Mouse (Mus musculus) heart, embryonic 16.5 days (tissue): Measurements from ENCODE around the gene Mier1. TPM values are rescaled to one million over a fixed set of nuclear protein-coding genes. Genes with fewer than 3 reads are reported as not detected.
A peak's percentile ranks its signal among the peaks of the same experiment; 100 is the strongest.
"Not testable (repeated sequence)": the region's sequence is repeated elsewhere in the genome, so short reads cannot be mapped to it uniquely, and the experiment has no call there.

ENCODE experiments used
- ATAC-seq: fragments of 200-750 bp; cut with Nextera tagmentation; replicated peaks from 2 replicates; pipeline ENCODE4 v1.8.0; 2017; ENCODE audit warnings: moderate number of reproducible peaks; ENCODE audit not compliant: insufficient read depth, low FRiP score; ENCODE audit errors: extremely low read depth
- H3K27ac ChIP-seq: fragments of 300-500 bp; sonication (generic); 2 replicates; pipeline ENCODE4 v1.5.1; 2014; ENCODE audit warnings: mild to moderate bottlenecking, low read length, control low read depth, moderate library complexity
- H3K27me3 ChIP-seq: fragments of 300-500 bp; sonication (generic); 2 replicates; pipeline ENCODE4 v1.6.1; 2014; ENCODE audit warnings: low read length, mixed read lengths; ENCODE audit not compliant: control insufficient read depth, insufficient read depth
- H3K36me3 ChIP-seq: fragments of 300-500 bp; sonication (generic); 2 replicates; pipeline ENCODE4 v1.6.1; 2014; ENCODE audit not compliant: control insufficient read depth, insufficient read depth
- H3K4me1 ChIP-seq: fragments of 300-500 bp; sonication (generic); 2 replicates; pipeline ENCODE4 v1.6.1; 2014; ENCODE audit warnings: low read length, mixed read lengths; ENCODE audit not compliant: control insufficient read depth, insufficient read depth
- H3K4me2 ChIP-seq: fragments of 300-500 bp; sonication (generic); 2 replicates; pipeline ENCODE4 v1.6.1; 2014; ENCODE audit warnings: low read depth, mild to moderate bottlenecking, control low read depth, low read length
- H3K4me3 ChIP-seq: fragments of 300-500 bp; sonication (generic); 2 replicates; pipeline ENCODE4 v1.5.1; 2014; ENCODE audit warnings: mild to moderate bottlenecking, control low read depth, low read length
- H3K9ac ChIP-seq: fragments of 300-500 bp; sonication (generic); 2 replicates; pipeline ENCODE4 v1.6.1; 2014; ENCODE audit warnings: low read length, control low read depth
- H3K9me3 ChIP-seq: fragments of 300-500 bp; sonication (generic); replicated peaks from 2 replicates; pipeline ENCODE4 v1.6.1; 2016; ENCODE audit warnings: low read length; ENCODE audit not compliant: control insufficient read depth
- WGBS: fragments of 180-500 bp; shearing (Covaris S2); extraction: QIAGEN DNeasy Blood & Tissue Kit; methylation state at CpG from one replicate; pipeline ENCODE4 v1.1.7; 2014; 5-methylcytosine and 5-hydroxymethylcytosine counted together
- polyA plus RNA-seq: library from polyadenylated mRNA; unstranded; fragments of >200 nt; fragmentation: Nextera tagmentation; extraction: Ambion mirVana; gene quantifications from 2 replicates; pipeline ENCODE4 v1.2.1, GENCODE M21; 2015

Gene Mier1
- polyA plus RNA-seq, 1 experiment from 2014 or later: 27.6 TPM

GRCm38 (mm10) chr4:103136946-103137345, 22.8 kb downstream of the Mier1 start:
- no peaks in the 10 kb centered on the region for H3K9me3 ChIP-seq
- H3K9ac ChIP-seq: no peak overlapping the region
- no peak overlapping the region for H3K4me3 ChIP-seq
- no peak overlapping the region for H3K27ac ChIP-seq
- WGBS: 29% methylated on average over 1 of the region's 1 CpGs
- H3K27me3 ChIP-seq: no peaks in the 10 kb centered on the region
- H3K36me3 ChIP-seq: peaks cover 21% of the 10 kb centered on the region
- ATAC-seq: no peak
- H3K4me2 ChIP-seq: no peak overlapping the region
- peaks cover 3% of the 10 kb centered on the region for H3K4me1 ChIP-seq

GRCm38 (mm10) chr4:103146339-103146738, 32.1 kb downstream of the Mier1 start:
- Histone ChIP-seq H3K9ac (no peak overlapping the region), H3K27me3 (no peaks in the 10 kb centered on the region), H3K4me2 (no peak overlapping the region), H3K36me3 (peaks cover 43% of the 10 kb centered on the region), H3K4me1 (no peaks in the 10 kb centered on the region), H3K4me3 (no peak overlapping the region), H3K9me3 (no peaks in the 10 kb centered on the region), H3K27ac (no peak overlapping the region)
- WGBS: 41% methylated on average over 5 of the region's 5 CpGs
- no peak for ATAC-seq

GRCm38 (mm10) chr4:103151946-103152345, 37.8 kb downstream of the Mier1 start:
- Histone ChIP-seq H3K4me2 (no peak overlapping the region), H3K9me3 (no peaks in the 10 kb centered on the region), H3K36me3 (peaks cover 49% of the 10 kb centered on the region), H3K9ac (no peak overlapping the region), H3K4me3 (no peak overlapping the region), H3K27ac (no peak overlapping the region), H3K27me3 (no peaks in the 10 kb centered on the region), H3K4me1 (no peaks in the 10 kb centered on the region)
- ATAC-seq: no peak
- 82% methylated on average over 5 of the region's 5 CpGs for WGBS

GRCm38 (mm10) chr4:103158781-103159180, 44.6 kb downstream of the Mier1 start:
- Histone ChIP-seq H3K4me2 (no peak overlapping the region), H3K9me3 (no peaks in the 10 kb centered on the region), H3K4me3 (no peak overlapping the region), H3K4me1 (no peaks in the 10 kb centered on the region), H3K27ac (no peak overlapping the region), H3K9ac (no peak overlapping the region), H3K27me3 (no peaks in the 10 kb centered on the region), H3K36me3 (peaks cover 49% of the 10 kb centered on the region)
- WGBS: 91% methylated on average over 4 of the region's 4 CpGs
- no peak for ATAC-seq

- 90% methylated on average over 1 of the region's 1 CpGs for WGBS
These were observed 52.0 kb downstream of the Mier1 start for GRCm38 (mm10) chr4:103166198-103166597.

GRCm38 (mm10) chr4:103171256-103171655, 57.1 kb downstream of the Mier1 start:
- Histone ChIP-seq H3K36me3 (peaks cover 13% of the 10 kb centered on the region), H3K27me3 (no peaks in the 10 kb centered on the region), H3K4me3 (no peak overlapping the region), H3K9me3 (no peaks in the 10 kb centered on the region), H3K4me2 (no peak overlapping the region), H3K27ac (no peak overlapping the region), H3K9ac (no peak overlapping the region), H3K4me1 (no peaks in the 10 kb centered on the region)
- whole genome bisulfite sequencing: 88% methylated on average over 3 of the region's 3 CpGs
- ATAC-seq: no peak

More at GRCm38 (mm10) chr4:103166198-103166597, 52.0 kb downstream of the Mier1 start:
- not testable (repeated sequence) for H3K27ac ChIP-seq, H3K4me3 ChIP-seq, H3K4me2 ChIP-seq, H3K4me1 ChIP-seq, H3K27me3 ChIP-seq, ATAC-seq, H3K9ac ChIP-seq, H3K9me3 ChIP-seq
- peaks cover 19% of the 10 kb centered on the region; the same call in 1 of the 2 replicates for H3K36me3 ChIP-seq

GRCm38 (mm10) chr4:103173507-103173906, 59.3 kb downstream of the Mier1 start:
- Histone ChIP-seq H3K36me3 (peaks cover 13% of the 10 kb centered on the region), H3K4me2 (no peak overlapping the region)

GRCm38 (mm10) chr4:103174001-103174400, 59.8 kb downstream of the Mier1 start:
- Histone ChIP-seq H3K9me3 (no peaks in the 10 kb centered on the region), H3K4me1 (peaks cover 13% of the 10 kb centered on the region), H3K27ac (no peak overlapping the region), H3K36me3 (peaks cover 13% of the 10 kb centered on the region), H3K27me3 (no peaks in the 10 kb centered on the region), H3K9ac (no peak overlapping the region), H3K4me3 (no peak overlapping the region), H3K4me2 (no peak overlapping the region)
- no peak for ATAC-seq
- WGBS: 91% methylated on average over 7 of the region's 7 CpGs

More at GRCm38 (mm10) chr4:103173507-103173906, 59.3 kb downstream of the Mier1 start:
- ATAC-seq: no peak
- H3K9me3 ChIP-seq: no peaks in the 10 kb centered on the region
- peaks cover 10% of the 10 kb centered on the region for H3K4me1 ChIP-seq
- WGBS: 86% methylated on average over 6 of the region's 6 CpGs
- no peak overlapping the region for H3K4me3 ChIP-seq
- H3K27me3 ChIP-seq: no peaks in the 10 kb centered on the region
- H3K9ac ChIP-seq: no peak overlapping the region
- H3K27ac ChIP-seq: no peak overlapping the region

GRCm38 (mm10) chr4:103177681-103178080, 63.5 kb downstream of the Mier1 start:
- no peak overlapping the region for H3K9ac ChIP-seq
- no peaks in the 10 kb centered on the region for H3K27me3 ChIP-seq
- no peak overlapping the region for H3K4me3 ChIP-seq
- WGBS: 79% methylated on average over 1 of the region's 1 CpGs
- peaks cover 4% of the 10 kb centered on the region for H3K36me3 ChIP-seq
- no peaks in the 10 kb centered on the region for H3K9me3 ChIP-seq
- H3K4me1 ChIP-seq: peaks cover 22% of the 10 kb centered on the region
- no peak overlapping the region for H3K4me2 ChIP-seq
- peak overlapping the region; percentile 92 for H3K27ac ChIP-seq
- ATAC-seq: no peak
